Mouse (Mus musculus) limb, embryonic 12.5 days (tissue): ENCODE measurements around the gene Prkd1. TPM values are rescaled to one million over a fixed set of nuclear protein-coding genes. Genes with fewer than 3 reads are reported as not detected.

Experiments used
- ATAC-seq: fragments of 200-750 bp; cut with Nextera tagmentation; 2 replicates; pipeline ENCODE4 v1.8.0; 2017; ENCODE audit warnings: low read depth, moderate TSS enrichment; ENCODE audit not compliant: insufficient number of reproducible peaks, insufficient read depth, low FRiP score, low TSS enrichment
- H3K27ac ChIP-seq: fragments of 300-500 bp; sonication (generic); 2 replicates; pipeline ENCODE4 v1.5.1; 2016; ENCODE audit warnings: mild to moderate bottlenecking, moderate library complexity
- H3K27me3 ChIP-seq: fragments of 300-500 bp; sonication (generic); 2 replicates; pipeline ENCODE4 v1.6.1; 2016; ENCODE audit warnings: mild to moderate bottlenecking, moderate library complexity
- H3K36me3 ChIP-seq: fragments of 300-500 bp; sonication (generic); 2 replicates; pipeline ENCODE4 v1.6.1; 2016; ENCODE audit warnings: mild to moderate bottlenecking, moderate library complexity
- H3K4me1 ChIP-seq: fragments of 300-500 bp; sonication (generic); replicated peaks from 2 replicates; pipeline ENCODE4 v1.6.1; 2016
- H3K4me2 ChIP-seq: fragments of 300-500 bp; sonication (generic); 2 replicates; pipeline ENCODE4 v1.6.1; 2016; ENCODE audit warnings: mild to moderate bottlenecking, moderate library complexity
- H3K4me3 ChIP-seq: fragments of 300-500 bp; sonication (generic); replicated peaks from 2 replicates; pipeline ENCODE4 v1.5.1; 2016; ENCODE audit warnings: mild to moderate bottlenecking
- H3K9ac ChIP-seq: fragments of 300-500 bp; sonication (generic); replicated peaks from 2 replicates; pipeline ENCODE4 v1.6.1; 2016; ENCODE audit warnings: mild to moderate bottlenecking, moderate library complexity
- H3K9me3 ChIP-seq: fragments of 300-500 bp; sonication (generic); 2 replicates; pipeline ENCODE4 v1.6.1; 2016; ENCODE audit warnings: mild to moderate bottlenecking, moderate library complexity
- WGBS: fragments of 180-500 bp; shearing (Covaris S2); methylation state at CpG from one replicate; pipeline ENCODE4 v1.1.7; 2016; 5-methylcytosine and 5-hydroxymethylcytosine counted together
- polyA plus RNA-seq: library from polyadenylated mRNA; unstranded; fragments of >200 nt; fragmentation: Nextera tagmentation; extraction: Ambion mirVana; gene quantifications from 2 replicates; pipeline ENCODE4 v1.2.1, GENCODE M21; 2016

Prkd1 gene
- polyA plus RNA-seq, 1 experiment from 2014 or later: 5.7 TPM

- H3K9me3 ChIP-seq: no peaks in the 10 kb centered on the region
- no peaks in the 10 kb centered on the region for H3K4me1 ChIP-seq
- ATAC-seq: no peak
- no peaks in the 10 kb centered on the region for H3K36me3 ChIP-seq
- no peak overlapping the region for H3K27ac ChIP-seq
- no peaks in the 10 kb centered on the region for H3K27me3 ChIP-seq
- 85% methylated on average over 4 of the region's 4 CpGs for WGBS
- no peak overlapping the region for H3K4me3 ChIP-seq
- no peak overlapping the region for H3K4me2 ChIP-seq
- no peak overlapping the region for H3K9ac ChIP-seq
Observed at GRCm38 (mm10) chr12:50606703-50607500, 42.0 kb downstream of the Prkd1 start.

GRCm38 (mm10) chr12:50599370-50599769 lies 49.5 kb downstream of the Prkd1 start:
- Histone ChIP-seq H3K27ac (no peak overlapping the region), H3K27me3 (no peaks in the 10 kb centered on the region), H3K4me1 (no peaks in the 10 kb centered on the region), H3K36me3 (no peaks in the 10 kb centered on the region), H3K9me3 (no peaks in the 10 kb centered on the region), H3K4me3 (no peak overlapping the region), H3K9ac (no peak overlapping the region), H3K4me2 (no peak overlapping the region)
- WGBS: 88% methylated on average over 1 of the region's 1 CpGs
- no peak for ATAC-seq

- no peak overlapping the region for H3K4me3 ChIP-seq
- H3K27me3 ChIP-seq: no peaks in the 10 kb centered on the region
- H3K4me1 ChIP-seq: no peaks in the 10 kb centered on the region
- H3K36me3 ChIP-seq: no peaks in the 10 kb centered on the region
- H3K9ac ChIP-seq: no peak overlapping the region
- H3K4me2 ChIP-seq: no peak overlapping the region
- H3K9me3 ChIP-seq: no peaks in the 10 kb centered on the region
- WGBS: 69% methylated on average over 9 of the region's 9 CpGs
- no peak for ATAC-seq
- H3K27ac ChIP-seq: no peak overlapping the region
Observed at GRCm38 (mm10) chr12:50598053-50598988, 50.6 kb downstream of the Prkd1 start.

- no peaks in the 10 kb centered on the region for H3K36me3 ChIP-seq
- no peaks in the 10 kb centered on the region for H3K9me3 ChIP-seq
- ATAC-seq: no peak
- H3K4me2 ChIP-seq: no peak overlapping the region
- no peak overlapping the region for H3K4me3 ChIP-seq
- WGBS: 85% methylated on average over 4 of the region's 4 CpGs
- no peak overlapping the region for H3K27ac ChIP-seq
- H3K9ac ChIP-seq: no peak overlapping the region
- H3K27me3 ChIP-seq: no peaks in the 10 kb centered on the region
- H3K4me1 ChIP-seq: no peaks in the 10 kb centered on the region
Observed at GRCm38 (mm10) chr12:50597467-50597866, 51.4 kb downstream of the Prkd1 start.

- H3K4me1 ChIP-seq: no peaks in the 10 kb centered on the region
- no peak overlapping the region for H3K4me2 ChIP-seq
- no peak overlapping the region for H3K4me3 ChIP-seq
- no peak overlapping the region for H3K9ac ChIP-seq
- H3K27me3 ChIP-seq: no peaks in the 10 kb centered on the region
- WGBS: 80% methylated on average over 5 of the region's 5 CpGs
- no peaks in the 10 kb centered on the region for H3K9me3 ChIP-seq
- no peak for ATAC-seq
- H3K27ac ChIP-seq: no peak overlapping the region
- H3K36me3 ChIP-seq: no peaks in the 10 kb centered on the region
Observed at GRCm38 (mm10) chr12:50595777-50596176, 53.1 kb downstream of the Prkd1 start.

GRCm38 (mm10) chr12:50594506-50594905 lies 54.4 kb downstream of the Prkd1 start:
- no peak overlapping the region for H3K9ac ChIP-seq
- no peak overlapping the region for H3K4me3 ChIP-seq
- ATAC-seq: no peak
- H3K4me2 ChIP-seq: no peak overlapping the region
- no peaks in the 10 kb centered on the region for H3K36me3 ChIP-seq
- H3K4me1 ChIP-seq: no peaks in the 10 kb centered on the region
- H3K27me3 ChIP-seq: no peaks in the 10 kb centered on the region
- no peaks in the 10 kb centered on the region for H3K9me3 ChIP-seq
- no peak overlapping the region for H3K27ac ChIP-seq
- 81% methylated on average over 6 of the region's 6 CpGs for WGBS

GRCm38 (mm10) chr12:50593481-50593880 lies 55.4 kb downstream of the Prkd1 start:
- H3K4me3 ChIP-seq: no peak overlapping the region
- H3K4me2 ChIP-seq: no peak overlapping the region
- H3K36me3 ChIP-seq: no peaks in the 10 kb centered on the region
- H3K4me1 ChIP-seq: no peaks in the 10 kb centered on the region
- H3K27ac ChIP-seq: no peak overlapping the region
- no peaks in the 10 kb centered on the region for H3K27me3 ChIP-seq
- H3K9ac ChIP-seq: no peak overlapping the region
- ATAC-seq: no peak
- H3K9me3 ChIP-seq: no peaks in the 10 kb centered on the region
- WGBS: 86% methylated on average over 2 of the region's 2 CpGs

- Histone ChIP-seq H3K9me3 (no peaks in the 10 kb centered on the region), H3K27ac (no peak overlapping the region), H3K4me3 (no peak overlapping the region), H3K36me3 (no peaks in the 10 kb centered on the region), H3K4me1 (no peaks in the 10 kb centered on the region), H3K9ac (no peak overlapping the region), H3K4me2 (no peak overlapping the region), H3K27me3 (no peaks in the 10 kb centered on the region)
- ATAC-seq: no peak
- WGBS: 93% methylated on average over 6 of the region's 6 CpGs
Observed at GRCm38 (mm10) chr12:50588137-50588761, 60.6 kb downstream of the Prkd1 start.

- no peak for ATAC-seq
- H3K27me3 ChIP-seq: no peaks in the 10 kb centered on the region
- no peak overlapping the region for H3K4me3 ChIP-seq
- H3K27ac ChIP-seq: no peak overlapping the region
- no peaks in the 10 kb centered on the region; the same call in 1 of the 2 replicates for H3K9me3 ChIP-seq
- no peak overlapping the region for H3K4me2 ChIP-seq
- no peaks in the 10 kb centered on the region for H3K36me3 ChIP-seq
- no peaks in the 10 kb centered on the region for H3K4me1 ChIP-seq
- no peak overlapping the region for H3K9ac ChIP-seq
- 77% methylated on average over 1 of the region's 1 CpGs for WGBS
Observed at GRCm38 (mm10) chr12:50565198-50565597, 83.7 kb downstream of the Prkd1 start.

GRCm38 (mm10) chr12:50560536-50560935 lies 88.4 kb downstream of the Prkd1 start:
- H3K27me3 ChIP-seq: no peaks in the 10 kb centered on the region
- no peak overlapping the region for H3K27ac ChIP-seq
- ATAC-seq: no peak
- no peak overlapping the region for H3K9ac ChIP-seq
- no peaks in the 10 kb centered on the region; the same call in 1 of the 2 replicates for H3K9me3 ChIP-seq
- no peak overlapping the region for H3K4me3 ChIP-seq
- H3K4me2 ChIP-seq: no peak overlapping the region
- 0 out of 2 replicates have a peak, but pooled peaks cover 4% of the 10 kb centered on the region for H3K4me1 ChIP-seq
- 92% methylated on average over 1 of the region's 1 CpGs for WGBS
- H3K36me3 ChIP-seq: no peaks in the 10 kb centered on the region

GRCm38 (mm10) chr12:50558231-50558630 lies 90.7 kb downstream of the Prkd1 start:
- H3K27me3 ChIP-seq: no peaks in the 10 kb centered on the region
- no peak overlapping the region for H3K9ac ChIP-seq
- H3K27ac ChIP-seq: 0 out of 2 replicates have a peak overlapping the region, but pooled peaks have one; percentile 3
- H3K4me2 ChIP-seq: no peak overlapping the region
- 0 out of 2 replicates have a peak, but pooled peaks cover 4% of the 10 kb centered on the region for H3K4me1 ChIP-seq
- H3K4me3 ChIP-seq: no peak overlapping the region
- H3K36me3 ChIP-seq: no peaks in the 10 kb centered on the region
- no peaks in the 10 kb centered on the region; the same call in 1 of the 2 replicates for H3K9me3 ChIP-seq
- 28% methylated on average over 4 of the region's 4 CpGs for WGBS
- ATAC-seq: no peak
